Mouse (Mus musculus) C2C12 (cell line): Measurements from ENCODE around the gene Camta2.

ENCODE experiments used
- CEBPB ChIP-seq: IDR thresholded peaks from one replicate; pipeline ENCODE4 v1.6.1; 2011; ENCODE audit warnings: low read depth, mild to moderate bottlenecking, control low read depth, moderate library complexity
- CTCF ChIP-seq: IDR thresholded peaks from one replicate; pipeline ENCODE4 v1.5.1; 2011; ENCODE audit not compliant: control insufficient read depth, insufficient read depth, insufficient read length
- FOSL1 ChIP-seq: IDR thresholded peaks from one replicate; pipeline ENCODE4 v1.8.0; 2011; ENCODE audit warnings: mild to moderate bottlenecking, low read length; ENCODE audit not compliant: poor library complexity, insufficient read depth, severe bottlenecking
- MAX ChIP-seq: IDR thresholded peaks from one replicate; pipeline ENCODE4 v1.6.1; 2011; ENCODE audit warnings: mild to moderate bottlenecking, control low read depth
- MYOD1 ChIP-seq: IDR thresholded peaks from one replicate; pipeline ENCODE4 v1.6.1; 2011; ENCODE audit warnings: low read depth; ENCODE audit not compliant: control insufficient read depth, insufficient read length
- MYOG ChIP-seq: IDR thresholded peaks from one replicate; pipeline ENCODE4 v1.6.1; 2011; ENCODE audit not compliant: control insufficient read depth, insufficient read length; ENCODE audit errors: extremely low read depth
- USF1 ChIP-seq: IDR thresholded peaks from one replicate; pipeline ENCODE4 v1.6.1; 2011; ENCODE audit warnings: low read depth, mild to moderate bottlenecking, control low read depth, moderate library complexity

GRCm38 (mm10) chr11:70678576-70678975, 9.3 kb downstream of the Camta2 start:
- no peak for TF ChIP-seq CTCF
- no peak for TF ChIP-seq CEBPB
- no peak for TF ChIP-seq MAX
- no peak for TF ChIP-seq MYOG
- TF ChIP-seq USF1 = no peak
- no peak for TF ChIP-seq MYOD1
- TF ChIP-seq FOSL1 = no peak
